Mouse (Mus musculus) Patski (cell line): ENCODE results near the gene Tspan4. TPM values are rescaled to one million over a fixed set of nuclear protein-coding genes. Genes with fewer than 3 reads are reported as not detected.

ENCODE experiments used
- ATAC-seq: fragments of 100-300 bp; one replicate; pipeline ENCODE4 v1.8.0; 2021
- CTCF ChIA-PET: fragments of 350-600 bp; sonication (Branson Sonifier 250); formaldehyde crosslinking; loops from one replicate; lab custom pipeline; 2022; ENCODE audit warnings: inconsistent platforms; lab: Charles Lee
- POLR2A ChIA-PET: fragments of 350-600 bp; sonication (Branson Sonifier 250); formaldehyde crosslinking; loops from one replicate; lab custom pipeline; 2022; ENCODE audit warnings: antibody characterized with exemption, inconsistent platforms; lab: Charles Lee
- DNase-seq: peaks from one replicate; pipeline ENCODE4 v3.0.0-alpha.2; 2011; ENCODE audit warnings: low read depth, low spot score
- H3K27me3 ChIP-seq: fragments of 371-371 bp; one replicate; pipeline ENCODE4 v1.5.1; 2021
- CTCF ChIP-seq: fragments of 100-300 bp; IDR thresholded peaks from one replicate; pipeline ENCODE4 v1.5.1; 2021
- in situ Hi-C: fragments of 300-500 bp; cut with MboI; formaldehyde crosslinking; loops from 3 replicates; pipeline ENCODE4 v1.11.1; 2018; ENCODE audit warnings: low pct_unique_long_range_greater_than_20kb, mixed read lengths
- polyA plus RNA-seq: library from polyadenylated mRNA; unstranded; gene quantifications from one replicate; pipeline ENCODE4 v1.2.3, GENCODE M21; 2021

The Tspan4 gene
- polyA plus RNA-seq, 1 experiment from 2014 or later: 479 TPM

DNA sequence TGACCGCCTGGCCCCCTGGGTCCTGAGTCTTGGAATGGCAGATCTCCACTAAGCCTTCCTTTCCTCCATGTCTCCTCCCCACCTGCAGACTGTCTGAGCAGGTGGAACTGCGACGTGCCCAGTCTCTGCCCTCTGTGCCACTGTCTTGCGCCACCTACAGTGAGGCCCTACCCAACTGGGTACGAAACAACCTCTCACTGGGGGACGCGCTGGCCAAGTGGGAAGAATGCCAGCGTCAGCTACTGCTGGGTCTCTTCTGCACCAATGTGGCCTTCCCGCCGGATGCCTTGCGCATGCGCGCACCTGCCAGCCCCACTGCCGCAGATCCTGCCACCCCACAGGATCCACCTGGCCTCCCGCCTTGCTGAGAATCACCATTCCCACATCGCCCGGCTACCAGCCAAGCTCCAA is 15.7 kb upstream of the Tspan4 start:
- CTCF ChIA-PET: interaction anchor here (1.4 to 1.6 kb wide), 2 partner anchors 11 to 25 kb away, joined by 3 to 7 read pairs; no protein-coding TSS in a partner anchor
- no peak for TF ChIP-seq CTCF

GRCm38 (mm10) chr7:141460001-141460390 is 15.0 kb upstream of the Tspan4 start:
- H3K27me3 ChIP-seq: no peaks in the 10 kb centered on the region
- ChIA-PET POLR2A (interaction anchor here (0.7 to 6.5 kb wide), 2 partner anchors 8 to 72 kb away, joined by 4 to 47 read pairs; partner anchors contain the start of gene Cd151), CTCF (interaction anchor here (1.3 kb wide), 1 partner anchor 16 kb away, joined by 3 read pairs; no protein-coding TSS in a partner anchor)
- DNase-seq (no peak), ATAC-seq (no peak)
- TF ChIP-seq CTCF: no peak
- in situ Hi-C loops: loop anchor here (25.0 kb wide), 1 partner anchor 927 kb away; the partner anchor contains the start of genes Ctsd and Gm49369

More for the DNA sequence above, 15.7 kb upstream of the Tspan4 start:
- H3K27me3 ChIP-seq: no peaks in the 10 kb centered on the region
- ATAC-seq (no peak), DNase-seq (no peak)
- POLR2A ChIA-PET: interaction anchor here (1.4 to 6.5 kb wide), 2 partner anchors 9 to 12 kb away, joined by 5 to 47 read pairs; partner anchors contain the start of gene Cd151
- in situ Hi-C loops: loop anchor here (25.0 kb wide), 1 partner anchor 928 kb away; the partner anchor contains the start of genes Ctsd and Gm49369

- no peaks in the 10 kb centered on the region for H3K27me3 ChIP-seq
Measured at GRCm38 (mm10) chr7:141460391-141461113, 14.5 kb upstream of the Tspan4 start, which contains the start of gene Cracr2b. Gene Cracr2b (plus strand): TSS chr7:141461094.

DNA sequence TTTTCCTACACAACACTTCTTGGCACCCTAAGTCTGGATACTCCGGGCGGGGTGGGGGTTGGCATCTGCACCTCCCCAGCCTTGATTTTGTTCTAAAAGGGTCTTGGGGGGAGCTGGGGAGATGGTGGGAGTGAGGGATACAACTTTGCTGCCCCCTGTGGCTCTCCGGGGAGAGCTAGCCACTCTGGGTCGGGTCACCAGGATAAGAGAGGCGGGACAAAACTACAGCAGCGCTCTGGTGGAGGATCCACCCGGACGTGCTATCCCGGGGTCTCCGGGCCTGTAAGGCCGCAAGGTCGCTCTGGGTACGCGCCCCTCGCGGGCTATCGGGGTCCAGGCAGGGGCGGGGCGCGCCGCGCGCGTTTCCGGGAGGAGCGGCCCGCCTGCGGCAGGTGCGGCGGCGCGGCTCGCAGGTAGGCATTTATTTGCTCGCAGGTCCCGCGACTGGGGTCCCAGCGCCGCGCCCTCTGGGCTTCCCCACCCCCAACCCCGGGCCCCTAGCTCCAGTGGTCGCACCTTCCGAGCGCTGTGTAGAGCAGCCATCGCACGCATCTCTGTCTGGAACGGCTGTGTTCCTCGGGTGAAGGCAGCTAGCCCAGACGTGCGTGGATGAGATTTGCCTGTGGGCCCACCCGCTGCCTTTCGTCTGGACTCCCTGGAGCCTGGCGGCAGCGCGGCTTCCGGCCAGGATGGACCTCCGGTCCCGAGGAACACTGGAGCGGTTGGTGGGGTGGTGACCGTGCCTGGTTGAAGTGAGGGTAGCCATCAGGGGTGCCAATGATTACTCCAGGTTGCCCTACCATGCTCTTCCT is 13.3 kb upstream of the Tspan4 start:
- CTCF ChIA-PET: no interaction called here
- no peaks in the 10 kb centered on the region for H3K27me3 ChIP-seq
- TF ChIP-seq CTCF: no peak
- POLR2A ChIA-PET: interaction anchor here (0.6 to 1.4 kb wide), 5 partner anchors 9 to 598 kb away, joined by 3 to 5 read pairs (median 4); no protein-coding TSS in a partner anchor
- in situ Hi-C loops: loop anchor here (25.0 kb wide), 1 partner anchor 926 kb away; the partner anchor contains the start of genes Ctsd and Gm49369
- ATAC-seq (no peak), DNase-seq (no peak)

More at GRCm38 (mm10) chr7:141460391-141461113, 14.5 kb upstream of the Tspan4 start, which contains the start of gene Cracr2b:
- DNase-seq (no peak), ATAC-seq (no peak)
- POLR2A ChIA-PET: interaction anchor here (0.6 to 0.7 kb wide), 2 partner anchors 73 to 599 kb away, joined by 4 to 5 read pairs; no protein-coding TSS in a partner anchor
- in situ Hi-C loops: loop anchor here (25.0 kb wide), 1 partner anchor 927 kb away; the partner anchor contains the start of genes Ctsd and Gm49369
- TF ChIP-seq CTCF: no peak
- CTCF ChIA-PET: interaction anchor here (1.3 kb wide), 1 partner anchor 16 kb away, joined by 3 read pairs; no protein-coding TSS in a partner anchor

- no peak for TF ChIP-seq CTCF
- ChIA-PET POLR2A (interaction anchor here (0.6 to 1.4 kb wide), 3 partner anchors 15 to 63 kb away, joined by 3 to 4 read pairs (median 4); no protein-coding TSS in a partner anchor), CTCF (no interaction called here)
- no peak for DNase-seq
- H3K27me3 ChIP-seq: no peaks in the 10 kb centered on the region
- in situ Hi-C loops: loop anchor here (25.0 kb wide), 1 partner anchor 925 kb away; the partner anchor contains the start of genes Ctsd and Gm49369
- ATAC-seq: no peak
Measured at GRCm38 (mm10) chr7:141462333-141462821, 12.7 kb upstream of the Tspan4 start.

DNA sequence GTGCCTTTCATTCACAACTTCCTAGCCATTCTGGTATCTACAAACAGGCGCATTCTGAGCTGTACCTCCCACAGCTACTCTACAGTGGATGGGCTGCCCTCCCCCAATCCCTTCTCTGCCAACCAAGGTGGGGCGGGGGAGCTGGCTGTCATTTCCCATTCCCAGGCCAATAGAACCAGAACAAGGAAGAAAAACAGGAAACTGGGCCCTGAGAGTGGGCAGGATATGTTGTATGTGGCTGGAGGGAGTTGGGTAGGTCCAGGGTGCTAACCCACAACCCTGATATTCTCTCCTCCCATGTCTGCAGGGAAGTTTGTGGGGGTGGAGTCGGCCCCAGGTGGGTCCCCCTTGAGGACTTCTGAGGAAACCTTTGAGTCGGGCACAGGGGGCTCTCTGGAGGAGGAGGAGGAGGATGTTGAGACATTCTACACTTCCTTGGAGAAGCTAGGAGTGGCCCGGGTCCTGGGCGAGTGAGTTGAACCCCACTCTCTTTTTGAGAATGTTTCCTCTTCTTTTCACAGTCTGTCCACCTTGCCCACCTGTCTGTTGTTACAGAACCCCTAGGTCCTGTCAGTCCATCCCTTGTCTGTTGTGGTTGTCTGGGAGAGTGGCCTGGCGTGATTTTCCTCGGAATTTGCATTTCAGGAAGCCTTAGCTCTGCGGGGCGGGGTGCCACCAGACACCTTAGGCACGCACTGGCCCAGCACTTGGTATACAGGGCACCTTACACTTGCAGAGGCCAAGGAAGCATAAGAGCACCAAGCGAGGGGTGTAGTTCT is 11.0 kb upstream of the Tspan4 start:
- no peaks in the 10 kb centered on the region for H3K27me3 ChIP-seq
- TF ChIP-seq CTCF: no peak
- no peak for ATAC-seq
- ChIA-PET POLR2A (no interaction called here), CTCF (interaction anchor here (0.8 kb wide), 1 partner anchor 17 kb away, joined by 3 read pairs; no protein-coding TSS in a partner anchor)
- in situ Hi-C loops: loop anchor here (25.0 kb wide), 1 partner anchor 923 kb away; the partner anchor contains the start of genes Ctsd and Gm49369
- DNase-seq: no peak

GRCm38 (mm10) chr7:141464603-141465201 is 10.3 kb upstream of the Tspan4 start:
- H3K27me3 ChIP-seq: no peaks in the 10 kb centered on the region
- no peak for DNase-seq
- in situ Hi-C loops: loop anchor here (25.0 kb wide), 1 partner anchor 923 kb away; the partner anchor contains the start of genes Ctsd and Gm49369
- ChIA-PET POLR2A (interaction anchor here (1.1 to 1.3 kb wide), 2 partner anchors 8 to 11 kb away, joined by 3 to 4 read pairs; partner anchors contain the start of genes Polr2l and Tspan4), CTCF (no interaction called here)
- TF ChIP-seq CTCF: no peak
- ATAC-seq: no peak

- CTCF ChIA-PET: no interaction called here
- in situ Hi-C loops: loop anchor here (25.0 kb wide), 1 partner anchor 922 kb away; the partner anchor contains the start of genes Ctsd and Gm49369
- no peak for DNase-seq
- no peak for TF ChIP-seq CTCF
- no peaks in the 10 kb centered on the region for H3K27me3 ChIP-seq
- POLR2A ChIA-PET: interaction anchor here (1.1 to 1.3 kb wide), 2 partner anchors 9 to 10 kb away, joined by 3 to 4 read pairs; partner anchors contain the start of genes Polr2l and Tspan4
- no peak for ATAC-seq
Measured at GRCm38 (mm10) chr7:141465388-141466044, 9.5 kb upstream of the Tspan4 start.
